Comparison of ENCODE assay signal across 10 mouse cellular contexts in genomic region chr13:93354420-93355278, GRCm38 (mm10). TPM values are rescaled to one million over a fixed set of nuclear protein-coding genes. Genes with fewer than 3 reads are reported as not detected.
A peak's percentile ranks its signal among the peaks of the same experiment; 100 is the strongest.
DNase-seq lines count a peak whose midpoint lies in the region; ATAC-seq and TF ChIP-seq lines count a peak whose summit lies in the region.
"Had no signal": no experiment of that assay in that cellular context is flagged by ENCODE, and none has a peak within 500 bp of the region (broad histone marks: within the 10 kb centered on the region; RNA-seq: fewer than 3 reads in every experiment).

No protein-coding gene starts in this region.

- peak; percentile 36 for DNase-seq in kidney, postnatal 0 days (ENCODE audit: low spot score)
- no peak for DNase-seq in kidney, adult 11 months
- peak; percentile 13 for DNase-seq in thymus, postnatal 14 days
- no peak for DNase-seq in thymus, postnatal 10 days (ENCODE audit: low spot score in 2 of 2)
- no peak for DNase-seq in left cerebral cortex, adult 9 months (ENCODE audit: low spot score in 2 of 2)
- DNase-seq in adrenal gland, postnatal 4 days (ENCODE audit: low spot score in 2 of 2): no peak
- DNase-seq: cerebellum, postnatal 10 days; gastrocnemius, postnatal 36 days had no signal

- H3K27me3 ChIP-seq in kidney, postnatal 0 days (ENCODE audit: insufficient read depth, low read length): no peaks in the 10 kb centered on the region
- H3K27me3 ChIP-seq in neural tube, embryonic 14.5 days (ENCODE audit: control insufficient read depth, insufficient read depth, low read length): no peaks in the 10 kb centered on the region

- no peak for TF ChIP-seq CTCF in kidney, postnatal 0 days (IDR thresholded peaks at IDR 0.05; ENCODE audit: low read depth)

- H3K4me3 ChIP-seq in kidney, postnatal 0 days (replicated peaks; ENCODE audit: low read depth, low read length): no peak overlapping the region
- no peak overlapping the region for H3K4me3 ChIP-seq in neural tube, embryonic 14.5 days (ENCODE audit: low read depth, low read length)

- no peak overlapping the region for H3K27ac ChIP-seq in kidney, postnatal 0 days
- no peak overlapping the region for H3K27ac ChIP-seq in neural tube, embryonic 14.5 days (ENCODE audit: low read depth, low read length)

- no peak overlapping the region for H3K9ac ChIP-seq in kidney, postnatal 0 days (ENCODE audit: low read depth, low read length)
- H3K9ac ChIP-seq in neural tube, embryonic 14.5 days (replicated peaks; ENCODE audit: low read depth, low read length): no peak overlapping the region

- no peaks in the 10 kb centered on the region for H3K4me1 ChIP-seq in kidney, postnatal 0 days (replicated peaks; ENCODE audit: insufficient read depth, low read length)
- H3K4me1 ChIP-seq in neural tube, embryonic 14.5 days (ENCODE audit: control insufficient read depth, insufficient read depth, low read length): no peaks in the 10 kb centered on the region

- 55% methylated on average over 7 of the region's 7 CpGs for WGBS in kidney, postnatal 0 days
- WGBS in neural tube, embryonic 14.5 days: 42% methylated on average over 7 of the region's 7 CpGs

- H3K4me2 ChIP-seq in kidney, postnatal 0 days (ENCODE audit: low read length): no peak overlapping the region
- no peak overlapping the region for H3K4me2 ChIP-seq in neural tube, embryonic 14.5 days (ENCODE audit: low read depth, low read length)

- ATAC-seq in kidney, postnatal 0 days (replicated peaks; ENCODE audit: low FRiP score, low read depth): no peak
- ATAC-seq in erythroblast, adult 5-6 weeks (replicated peaks; ENCODE audit: low FRiP score, poor library complexity, severe bottlenecking): 0 out of 2 replicates have a peak, but pooled peaks have one; percentile 13
- 0 out of 2 replicates have a peak, but pooled peaks have one; percentile 41 for ATAC-seq in neural tube, embryonic 14.5 days (ENCODE audit: low read depth)

- H3K9me3 ChIP-seq in kidney, postnatal 0 days (replicated peaks; ENCODE audit: low read length): no peaks in the 10 kb centered on the region
- no peaks in the 10 kb centered on the region for H3K9me3 ChIP-seq in neural tube, embryonic 14.5 days (ENCODE audit: control insufficient read depth, low read length)

- H3K36me3 ChIP-seq in kidney, postnatal 0 days (ENCODE audit: insufficient read depth, low read length): no peaks in the 10 kb centered on the region
- no peaks in the 10 kb centered on the region for H3K36me3 ChIP-seq in neural tube, embryonic 14.5 days (ENCODE audit: control insufficient read depth, insufficient read depth, low read length)

RNA-seq across cellular contexts. Expression of gene Homer1, which starts 55.2 kb away (rescaled TPM):
- polyA plus RNA-seq in kidney, postnatal 0 days (2015; fragmentation: Nextera tagmentation; extraction: Ambion mirVana): 3.2 and 3.6 TPM in 2 replicates
- 4.2 and 11.3 TPM in 2 replicates for total RNA-seq in erythroblast, adult 5-6 weeks (2015; ENCODE audit: low replicate concordance)
- total RNA-seq in erythroblast, adult 5-6 weeks (2017; ENCODE audit: low replicate concordance): 5.9 and 8.9 TPM in 2 replicates
- polyA plus RNA-seq in neural tube, embryonic 14.5 days (2014; fragmentation: Nextera tagmentation; extraction: Ambion mirVana): 20.4 and 24.4 TPM in 2 replicates
- total RNA-seq in adrenal gland, postnatal 4 days (2021): 10 to 100 TPM; 16.7 to 18.2 TPM

Comparison
In these comparisons a context has a peak if more than half of its experiments do, and no peak if none do; other contexts are left out.
1. DNase-seq: peak in kidney, postnatal 0 days (single experiment) and thymus, postnatal 14 days (single experiment); none in kidney, adult 11 months (single experiment), thymus, postnatal 10 days (0 of 2), left cerebral cortex, adult 9 months (0 of 2) and adrenal gland, postnatal 4 days (0 of 2).